Mouse (Mus musculus): ENCODE measurements around the gene Usp49.
"Not testable (repeated sequence)": the region's sequence is repeated elsewhere in the genome, so short reads cannot be mapped to it uniquely, and the experiment has no call there.

Gene Usp49

DNA sequence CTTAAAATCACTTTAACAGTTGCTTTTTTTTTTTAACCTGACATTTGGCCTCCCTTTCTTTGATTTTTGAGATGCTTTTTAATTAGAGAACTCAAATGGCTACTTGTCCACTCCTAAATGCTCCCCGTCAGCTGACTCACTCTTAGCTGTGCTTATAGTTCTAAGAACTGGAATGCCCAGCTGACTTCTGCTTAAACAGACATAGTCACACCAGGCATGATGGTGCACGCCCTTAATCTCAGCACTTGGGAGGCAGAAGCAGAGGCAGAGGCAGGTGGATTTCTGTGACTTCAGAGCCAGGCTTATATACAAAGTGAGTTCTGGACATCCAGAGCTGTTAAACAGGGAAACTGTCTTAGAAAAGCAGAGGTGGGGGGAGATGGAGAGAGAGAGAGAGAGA lies 21.5 kb downstream of the Usp49 start:
- DNase-seq: no peak

- not testable (repeated sequence) for DNase-seq
Measured at GRCm38 (mm10) chr17:47654346-47654745, 23.9 kb downstream of the Usp49 start.

DNA sequence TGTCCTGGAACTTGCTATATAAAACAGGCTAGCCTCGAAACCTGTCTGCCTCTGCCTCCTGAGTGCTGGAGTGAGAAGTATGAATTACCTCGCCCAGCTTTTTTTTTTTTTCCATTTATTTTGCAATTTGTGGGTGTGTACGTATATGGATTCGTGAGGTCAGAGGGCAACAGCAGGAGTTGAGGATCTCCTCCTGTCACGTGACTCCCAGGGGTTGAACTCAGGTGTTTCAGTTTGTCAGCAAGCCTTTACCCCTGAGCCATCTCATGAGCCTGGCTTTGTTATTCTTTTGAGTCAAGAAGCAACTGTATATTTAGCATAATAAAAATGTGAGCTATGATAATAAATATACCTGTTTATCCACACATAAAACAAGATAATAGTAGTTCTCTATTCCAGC lies 25.2 kb downstream of the Usp49 start:
- no peak for DNase-seq

- DNase-seq: no peak
Measured at GRCm38 (mm10) chr17:47657901-47658300, 27.4 kb downstream of the Usp49 start.

GRCm38 (mm10) chr17:47658741-47659243 lies 28.3 kb downstream of the Usp49 start:
- DNase-seq: no peak

DNA sequence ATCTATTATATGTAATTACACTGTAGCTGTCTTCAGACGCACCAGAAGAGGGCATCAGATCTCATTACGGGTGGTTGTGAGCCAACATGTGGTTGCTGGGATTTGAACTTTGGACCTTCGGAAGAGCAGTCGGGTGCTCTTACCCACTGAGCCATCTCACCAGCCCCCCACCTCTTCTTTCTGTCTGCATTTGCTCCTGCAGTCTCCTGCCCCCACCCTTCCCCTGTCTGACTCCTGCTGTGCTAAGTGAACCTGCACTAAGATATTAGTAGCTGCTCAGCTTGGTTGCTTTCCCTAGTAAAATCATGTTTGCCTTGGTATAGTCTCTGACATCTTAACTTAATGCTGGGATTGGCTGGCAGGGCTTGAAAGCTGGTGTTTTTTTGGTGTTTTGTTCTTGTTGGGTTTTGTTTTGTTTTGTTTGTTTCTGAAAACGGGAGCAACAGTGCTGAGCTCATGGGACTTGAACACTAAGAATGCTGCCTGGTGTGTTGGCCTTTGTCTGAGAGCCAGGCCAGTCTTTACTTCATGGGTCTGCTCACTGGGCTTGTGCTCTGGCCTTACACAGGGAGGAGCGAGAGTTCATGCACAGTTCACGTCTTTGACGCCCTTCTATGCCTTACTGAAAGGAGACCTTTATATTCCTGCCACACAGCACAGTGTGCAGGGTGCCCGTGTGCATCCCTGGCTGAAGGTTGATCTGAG lies 32.7 kb downstream of the Usp49 start:
- no peak for DNase-seq

- DNase-seq: no peak
Measured at GRCm38 (mm10) chr17:47664474-47664873, 34.0 kb downstream of the Usp49 start.

DNA sequence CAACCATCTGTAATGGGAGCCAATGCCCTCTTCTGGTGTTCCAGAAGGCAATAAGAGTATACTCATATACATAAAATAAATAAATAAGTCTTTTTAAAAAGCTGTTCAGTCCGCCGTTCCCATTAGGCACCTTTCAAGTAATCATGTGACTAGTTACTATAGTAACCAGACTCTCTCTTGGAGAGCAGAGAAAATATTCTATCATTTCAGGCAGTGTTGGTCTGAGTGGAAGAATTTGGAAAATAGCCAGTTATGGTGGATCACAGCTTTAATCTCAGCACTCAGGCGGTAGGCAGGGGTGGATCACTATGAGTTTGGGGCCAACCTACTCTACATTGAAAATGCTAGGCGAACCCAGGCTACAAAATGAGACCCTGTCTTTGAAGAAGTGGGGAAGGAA lies 38.7 kb downstream of the Usp49 start:
- DNase-seq: no peak

DNA sequence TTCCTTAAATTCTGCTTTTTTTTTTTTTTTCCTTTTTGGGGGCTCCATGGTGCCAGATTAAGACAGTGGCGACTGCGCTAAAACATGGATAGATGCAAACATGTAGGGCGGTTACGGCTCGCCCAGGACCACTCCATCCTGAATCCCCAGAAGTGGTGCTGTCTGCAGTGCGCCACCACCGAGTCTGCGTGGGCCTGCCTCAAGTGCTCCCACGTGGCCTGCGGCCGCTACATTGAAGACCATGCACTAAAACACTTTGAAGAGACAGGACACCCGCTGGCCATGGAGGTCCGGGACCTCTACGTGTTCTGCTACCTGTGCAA lies 41.5 kb downstream of the Usp49 start:
- no peak for DNase-seq

DNA sequence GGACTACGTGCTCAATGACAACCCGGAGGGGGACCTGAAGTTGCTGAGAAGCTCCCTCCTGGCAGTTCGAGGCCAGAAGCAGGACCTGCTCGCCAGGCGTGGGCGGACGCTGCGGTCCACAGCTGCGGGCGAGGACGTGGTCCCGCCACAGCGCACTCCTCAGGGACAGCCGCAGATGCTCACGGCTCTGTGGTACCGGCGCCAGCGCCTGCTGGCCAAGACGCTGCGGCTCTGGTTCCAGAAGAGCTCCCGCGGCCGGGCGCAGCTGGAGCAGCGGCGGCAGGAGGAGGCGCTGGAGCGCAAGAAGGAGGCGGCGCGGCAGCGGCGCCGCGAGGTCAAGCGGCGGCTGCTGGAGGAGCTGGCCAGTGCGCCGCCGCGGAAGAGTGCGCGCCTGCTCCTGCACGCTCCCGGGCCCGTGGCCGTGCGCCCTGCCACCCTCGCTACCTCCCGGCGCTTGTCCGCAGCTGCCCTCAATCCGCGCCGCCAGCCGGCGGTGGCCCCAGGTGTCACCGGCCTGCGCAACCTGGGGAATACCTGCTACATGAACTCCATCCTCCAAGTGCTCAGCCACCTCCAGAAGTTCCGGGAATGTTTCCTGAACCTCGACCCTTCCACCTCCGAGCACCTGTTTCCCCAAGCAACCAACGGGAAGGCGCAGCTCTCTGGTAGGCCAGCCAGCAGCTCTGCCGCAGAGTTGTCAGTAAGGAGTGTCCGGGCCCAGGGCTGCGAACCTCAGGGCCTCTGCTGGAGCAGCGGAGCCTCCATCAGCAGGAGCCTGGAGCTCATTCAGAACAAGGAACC lies 42.0 kb downstream of the Usp49 start:
- peak in 1 of 2 experiments; percentile 9 for DNase-seq

GRCm38 (mm10) chr17:47676581-47676980 lies 46.1 kb downstream of the Usp49 start:
- DNase-seq: peak; percentile 32 to 46

DNA sequence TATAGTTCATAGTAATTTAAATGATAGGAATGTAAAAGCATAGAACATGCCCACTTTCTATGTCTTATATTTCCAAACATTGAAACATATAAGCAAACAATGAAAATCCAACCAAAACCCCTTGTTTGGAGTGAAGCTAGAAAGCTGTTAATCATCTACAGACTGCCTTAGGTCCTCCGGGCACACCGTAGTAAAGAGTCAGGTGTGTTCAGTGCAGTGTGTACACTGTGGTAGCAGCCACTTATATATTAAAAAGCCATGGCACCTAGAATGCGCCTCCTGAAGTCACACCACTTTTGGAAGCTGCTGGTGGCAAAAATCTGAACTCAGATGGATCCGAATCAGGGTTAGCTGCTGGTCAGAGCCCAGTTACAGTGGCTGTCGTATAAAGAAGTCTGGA lies 47.7 kb downstream of the Usp49 start:
- no peak for DNase-seq

- no peak for DNase-seq
Measured at GRCm38 (mm10) chr17:47678702-47679101, 48.2 kb downstream of the Usp49 start.

- DNase-seq: no peak
Measured at GRCm38 (mm10) chr17:47682836-47683235, 52.3 kb downstream of the Usp49 start.

GRCm38 (mm10) chr17:47687409-47688343 lies 57.2 kb downstream of the Usp49 start:
- peak; percentile 90 to 94 for DNase-seq

DNA sequence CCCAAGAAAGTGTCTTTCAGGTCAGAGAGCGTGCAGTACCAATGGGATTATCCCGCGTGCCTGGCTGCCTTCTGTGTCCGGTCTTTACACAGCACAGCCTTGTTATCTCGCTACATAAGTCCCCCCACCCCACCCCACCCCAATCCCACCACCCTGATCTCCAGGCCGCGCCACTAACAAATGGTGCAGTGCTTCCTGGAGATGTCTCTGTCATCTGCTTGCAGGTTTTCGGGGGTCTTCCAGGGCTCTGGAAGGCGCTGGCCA lies 57.8 kb downstream of the Usp49 start, which contains the start of gene Tomm6:
Gene Tomm6, minus strand, starts transcription at position 43 of the 264 bp plus-strand sequence.
- no peak for DNase-seq

DNA sequence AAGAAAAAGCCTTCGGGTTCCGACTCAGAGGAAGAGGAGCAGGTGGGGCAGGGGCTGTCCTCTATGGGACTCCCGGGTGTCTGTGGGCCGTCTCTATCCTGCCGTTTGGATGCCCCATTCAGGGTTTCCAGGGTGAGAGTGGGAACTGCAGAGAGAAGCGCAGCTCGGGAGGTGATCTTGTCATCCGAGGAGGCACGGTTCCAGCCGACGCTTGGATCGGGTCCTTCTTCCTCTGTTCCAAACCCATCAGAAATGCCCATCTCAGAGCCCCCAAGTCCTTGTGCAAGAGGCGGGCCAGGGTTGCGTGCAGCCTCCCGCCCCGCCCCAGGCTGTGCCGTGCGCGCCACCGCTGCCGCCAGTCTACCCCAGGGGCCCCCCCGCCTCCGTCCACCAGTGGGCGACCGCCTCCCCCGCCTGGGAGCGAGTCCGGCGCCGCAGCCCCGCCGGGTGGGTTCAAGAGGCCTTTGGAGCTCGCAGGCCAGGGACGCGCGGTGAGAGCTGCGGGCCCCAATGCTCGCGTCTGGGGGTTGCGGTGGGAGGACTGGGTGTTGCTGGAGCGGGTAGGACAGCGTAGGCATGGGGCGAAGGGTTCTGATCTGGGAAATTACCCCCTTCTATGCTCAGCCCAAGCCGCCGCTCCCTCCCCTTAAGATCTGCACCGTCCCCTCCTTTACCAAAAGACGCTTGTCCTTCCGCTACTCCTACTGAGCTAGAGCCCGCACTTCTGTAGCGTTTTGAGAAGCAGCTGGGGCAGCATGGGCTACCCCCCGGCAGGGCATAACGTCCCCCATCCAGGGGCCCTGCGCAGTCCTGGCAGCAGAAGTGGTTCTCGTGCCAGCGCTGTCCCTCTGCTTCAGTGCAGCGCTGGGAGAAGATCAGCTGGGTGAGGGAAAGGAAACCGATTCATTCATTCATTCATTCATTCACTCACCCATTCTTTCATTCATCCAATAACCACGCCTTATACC lies 58.4 kb downstream of the Usp49 start, which contains the start of gene Frs3:
Gene Frs3, plus strand, starts transcription at position 423 of the 968 bp plus-strand sequence.
- DNase-seq: peak; percentile 48 to 66

DNA sequence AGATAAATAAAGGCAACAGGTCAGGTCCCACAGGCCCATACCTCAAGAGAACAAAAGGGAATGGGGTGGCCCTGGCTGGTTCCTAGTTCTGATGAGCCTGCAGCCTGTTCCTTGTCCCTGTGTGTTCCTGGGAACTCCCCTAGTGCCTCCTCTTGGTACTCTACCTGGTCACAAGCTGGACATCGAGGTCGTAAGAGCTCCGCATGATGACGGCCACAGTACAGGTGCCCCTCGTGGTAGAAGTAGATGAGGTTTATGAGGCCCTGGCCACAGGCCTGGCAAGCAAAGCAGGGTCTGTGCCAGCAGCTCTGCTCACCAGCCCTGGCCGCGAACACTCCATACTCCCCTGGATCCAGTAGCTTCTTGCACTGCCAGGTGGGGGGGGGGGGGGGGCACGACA lies 59.4 kb downstream of the Usp49 start:
- no peak for DNase-seq

DNA sequence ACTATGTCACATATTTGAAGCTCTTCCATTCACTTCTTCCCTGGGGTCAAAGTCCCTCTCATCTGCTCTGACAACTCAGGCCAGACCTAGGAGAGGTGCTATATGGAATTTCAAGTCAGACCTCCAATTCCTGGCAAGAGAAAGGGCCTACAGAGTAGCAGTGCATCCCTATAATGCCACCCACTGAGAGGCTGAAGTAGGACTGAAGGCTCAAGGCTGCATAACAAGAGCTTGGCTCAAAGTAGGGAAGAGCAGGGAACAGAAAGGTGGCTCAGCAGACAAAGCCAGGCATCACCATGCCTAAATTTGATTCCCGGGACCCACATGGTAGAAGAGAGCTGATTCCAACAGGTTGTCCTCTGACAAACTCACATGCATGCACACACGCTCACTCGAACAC lies 61.2 kb downstream of the Usp49 start:
- DNase-seq: no peak

DNA sequence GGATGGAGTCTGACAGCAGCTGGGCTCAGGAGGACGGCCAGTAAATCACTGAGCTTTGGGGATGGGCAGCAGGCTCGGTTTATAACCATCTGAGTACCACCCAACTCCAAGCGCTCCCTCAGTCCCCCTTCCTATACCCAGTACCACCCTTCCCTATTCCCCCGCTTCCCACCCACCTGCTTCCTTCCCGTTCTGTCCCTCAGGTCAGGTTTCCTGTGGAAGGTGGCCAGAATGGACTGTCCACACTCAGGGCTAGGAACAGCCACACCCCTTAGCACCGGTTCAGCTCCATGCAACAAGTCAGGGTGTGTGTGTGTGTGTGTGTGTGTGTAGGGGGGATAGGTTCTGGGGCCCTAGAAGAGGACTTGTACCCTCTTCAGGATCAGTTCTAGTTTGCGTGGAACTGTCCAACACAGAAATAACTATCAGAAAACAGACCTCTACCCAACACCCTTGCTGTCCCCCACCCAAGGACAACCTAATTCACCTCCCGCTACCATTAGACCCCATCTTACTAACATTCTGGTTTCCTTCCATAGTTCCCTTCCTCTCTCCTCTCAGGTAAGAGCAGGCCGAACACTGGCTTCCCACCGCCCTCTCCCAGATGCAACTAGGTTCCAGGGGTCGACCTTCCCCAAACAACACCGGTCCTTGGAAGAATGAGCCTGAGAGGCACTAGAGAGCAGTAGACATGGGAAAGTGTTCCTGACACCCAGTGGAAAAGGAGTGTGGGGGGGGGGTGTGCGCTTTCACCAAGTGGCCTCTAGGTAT lies 63.4 kb downstream of the Usp49 start:
- no peak for DNase-seq

GRCm38 (mm10) chr17:47694442-47694502 lies 63.8 kb downstream of the Usp49 start, which contains the start of gene Gm21981:
Gene Gm21981 (minus strand): TSS chr17:47694455.
- no peak for DNase-seq

Measured in thymus, postnatal 36 days (tissue).